Mouse (Mus musculus): ENCODE data around the gene Bola3.
A peak's percentile ranks its signal among the peaks of the same experiment; 100 is the strongest.

Bola3 gene

DNA sequence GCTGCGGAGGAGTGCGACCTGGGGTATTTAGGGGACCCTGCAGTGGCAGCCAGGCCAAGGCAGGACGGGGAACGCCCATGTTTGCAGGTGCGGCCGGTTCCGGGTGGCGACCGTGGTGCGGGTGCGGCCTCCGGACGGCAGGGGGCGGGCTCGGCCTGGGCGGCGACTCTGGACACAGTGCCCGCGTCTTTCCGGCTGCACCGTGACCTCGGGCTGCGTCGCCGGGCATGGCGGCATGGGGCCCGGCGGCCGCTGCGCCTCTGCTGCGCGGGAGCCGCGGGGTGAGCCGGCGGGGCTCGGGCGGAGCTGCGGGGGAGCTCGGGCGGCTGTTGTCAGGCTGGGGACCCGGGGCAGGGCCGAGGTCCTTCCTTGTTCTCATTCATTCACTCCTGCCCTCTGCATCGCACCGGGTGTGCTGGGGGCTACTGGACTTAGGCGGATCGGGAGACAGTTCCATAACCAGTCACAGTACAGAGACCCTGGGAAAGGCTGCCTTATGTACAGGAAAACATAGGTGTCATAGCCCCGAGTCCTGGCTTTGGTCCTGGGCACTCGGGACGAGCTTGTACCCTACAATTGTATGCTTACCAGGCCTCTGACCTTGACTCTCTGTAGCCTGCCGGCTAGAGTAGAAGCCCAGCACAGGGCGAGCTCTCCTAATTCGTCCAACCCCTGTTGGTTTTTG, 469 bp downstream of the Bola3 start:
- DNase-seq (ENCODE audit: low spot score) = peak; percentile 87

DNA sequence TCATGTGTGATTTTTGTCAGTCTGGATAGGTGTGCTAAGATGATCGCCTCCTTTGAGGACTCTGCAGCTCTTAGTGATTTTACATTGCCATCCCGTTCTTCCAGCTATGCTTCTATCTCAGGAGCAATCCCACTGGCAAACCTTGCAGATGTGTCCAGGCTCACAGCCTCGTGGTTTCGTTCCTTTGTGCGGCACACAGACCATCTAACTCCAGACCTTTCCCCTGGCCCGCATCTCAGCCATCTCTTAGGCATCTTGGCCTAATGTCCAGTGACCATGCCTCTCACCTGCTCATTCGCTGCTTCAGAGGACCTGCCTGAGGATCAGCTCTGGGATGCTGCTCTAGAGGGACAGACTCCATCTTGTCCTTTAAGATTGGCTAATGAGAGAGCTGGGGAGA, 1.2 kb downstream of the Bola3 start:
- no peak for DNase-seq (ENCODE audit: low spot score)

- DNase-seq (ENCODE audit: low spot score) = no peak
These were observed 2.0 kb downstream of the Bola3 start for GRCm38 (mm10) chr6:83350851-83351405.

- no peak for DNase-seq (ENCODE audit: low spot score)
These were observed 2.7 kb downstream of the Bola3 start for GRCm38 (mm10) chr6:83351490-83352160.

GRCm38 (mm10) chr6:83352666-83353410, 3.9 kb downstream of the Bola3 start:
- no peak for DNase-seq (ENCODE audit: low spot score)

DNA sequence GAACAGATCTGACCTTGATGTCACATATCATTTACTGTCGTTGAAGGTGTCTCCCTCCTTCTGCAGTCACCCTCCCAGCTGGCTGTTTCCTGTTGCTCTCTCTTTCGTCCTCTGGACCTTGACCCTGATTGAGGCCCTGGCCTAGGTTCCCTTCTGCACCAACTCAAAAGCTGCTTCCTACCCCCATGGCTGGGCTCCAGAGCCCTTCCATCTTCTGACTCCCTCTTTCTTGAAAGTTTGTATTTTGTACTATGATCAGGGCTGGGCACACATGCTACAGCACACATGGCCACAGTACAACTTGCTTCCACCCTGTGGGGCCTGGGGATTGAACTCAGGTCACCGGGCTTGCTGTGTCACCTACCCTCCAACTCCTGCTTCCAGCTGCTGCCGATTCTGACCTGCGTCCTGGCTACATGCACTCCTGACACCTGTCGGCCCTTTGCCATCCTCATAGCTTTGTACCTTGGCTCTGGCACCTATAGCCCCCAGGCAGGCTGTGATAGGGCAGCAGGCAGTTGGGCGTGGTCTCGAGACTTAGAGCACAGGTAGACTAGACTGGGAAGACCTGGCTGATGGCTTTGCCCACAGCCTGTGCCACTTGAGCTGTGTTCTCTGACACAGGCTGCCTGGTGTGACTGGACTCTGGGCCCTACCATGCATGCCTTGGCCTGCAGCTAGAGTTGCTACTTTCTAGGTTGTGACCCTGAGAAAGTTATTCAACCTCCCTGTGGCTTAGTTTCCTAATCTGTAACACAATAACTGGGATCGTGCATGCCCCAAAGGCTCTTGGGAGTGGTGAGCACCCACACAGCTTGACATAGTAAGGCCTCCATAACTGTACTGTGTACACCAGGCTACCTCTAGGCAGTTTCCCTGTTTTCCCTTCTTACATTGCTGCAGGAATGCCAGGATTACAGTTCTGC, 6.2 kb downstream of the Bola3 start:
- DNase-seq (ENCODE audit: low spot score) = no peak

GRCm38 (mm10) chr6:83356569-83357138, 7.7 kb downstream of the Bola3 start:
- DNase-seq (ENCODE audit: low spot score) = peak; percentile 77

DNA sequence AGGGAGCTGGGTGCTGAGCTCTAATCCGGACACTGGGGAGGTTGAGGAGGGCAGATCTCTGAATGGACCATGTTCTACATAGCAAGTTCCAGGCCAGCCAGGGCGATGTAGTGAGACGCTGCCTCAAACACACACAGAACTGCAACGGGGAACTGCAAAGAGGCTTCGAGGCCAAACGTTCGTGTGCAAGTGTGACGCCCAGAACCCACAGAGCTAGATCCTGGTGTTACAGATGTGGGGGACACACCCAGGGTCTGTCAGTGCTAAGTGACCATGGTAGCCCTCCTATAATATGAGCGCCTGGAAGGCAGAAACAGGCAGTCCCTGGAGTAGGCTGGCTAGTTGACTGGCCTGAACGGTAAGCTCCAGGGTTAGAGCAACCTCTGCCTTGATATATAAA, 8.5 kb downstream of the Bola3 start:
- no peak for DNase-seq (ENCODE audit: low spot score)

DNA sequence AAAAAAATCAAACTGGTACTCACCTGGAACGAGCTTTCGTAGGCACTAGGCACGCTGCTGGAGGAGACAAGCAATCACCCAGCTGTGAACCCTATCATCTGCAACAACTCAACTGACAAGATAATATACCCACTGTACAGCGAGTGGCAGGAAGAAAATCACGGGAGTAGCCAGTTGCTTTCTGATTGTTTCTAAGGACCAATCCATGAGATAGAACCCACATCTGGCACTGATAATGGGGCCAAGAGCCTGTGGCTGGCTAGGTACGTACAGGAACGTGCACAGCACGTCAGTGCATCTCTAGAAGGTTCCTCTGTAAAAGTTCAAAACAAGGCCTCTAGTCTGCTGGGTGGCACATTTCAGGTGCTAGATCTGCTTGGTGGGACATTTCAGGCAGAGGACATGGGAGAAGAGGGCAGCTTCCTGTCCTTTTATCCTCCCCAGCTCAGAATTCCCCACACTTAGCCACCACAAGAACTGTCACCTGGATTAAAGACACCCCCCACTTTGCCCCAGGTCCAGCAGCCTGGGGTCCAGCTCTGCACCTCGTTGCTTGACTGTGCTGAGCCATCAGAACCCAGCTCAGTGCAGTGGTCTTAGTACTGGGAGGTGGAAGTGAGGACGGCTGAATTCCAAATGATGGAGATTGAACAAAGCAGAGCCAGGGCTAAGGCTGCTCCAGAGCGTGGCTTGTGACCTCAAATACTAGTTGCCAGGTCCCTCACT, 12.7 kb downstream of the Bola3 start:
- no peak for DNase-seq (ENCODE audit: low spot score)

DNA sequence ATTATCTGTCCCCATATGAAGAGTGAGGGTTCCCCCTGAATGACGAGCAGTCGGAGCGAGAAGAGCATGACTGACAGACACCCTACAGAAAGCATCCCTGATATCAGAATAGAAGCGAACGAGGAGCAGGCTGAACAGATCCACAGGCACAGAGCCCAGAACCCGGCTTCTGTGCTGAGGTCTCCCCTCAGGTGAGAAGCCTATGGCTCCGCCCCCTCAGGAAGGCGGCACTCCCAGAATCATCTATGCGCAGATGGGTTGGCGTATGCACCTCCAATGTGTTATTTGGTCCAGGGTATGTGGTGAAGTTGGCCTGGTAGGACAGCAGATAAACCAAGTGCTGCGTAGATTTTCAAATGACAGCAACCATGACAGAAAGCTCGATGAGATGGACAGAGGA, 14.1 kb downstream of the Bola3 start:
- DNase-seq (ENCODE audit: low spot score) = no peak

- DNase-seq (ENCODE audit: low spot score) = no peak
These were observed 21.5 kb downstream of the Bola3 start for GRCm38 (mm10) chr6:83370316-83370965.

- no peak for DNase-seq (ENCODE audit: low spot score)
These were observed 22.4 kb downstream of the Bola3 start for GRCm38 (mm10) chr6:83371350-83371749.

GRCm38 (mm10) chr6:83373704-83374300, 24.9 kb downstream of the Bola3 start:
- DNase-seq (ENCODE audit: low spot score) = no peak

DNA sequence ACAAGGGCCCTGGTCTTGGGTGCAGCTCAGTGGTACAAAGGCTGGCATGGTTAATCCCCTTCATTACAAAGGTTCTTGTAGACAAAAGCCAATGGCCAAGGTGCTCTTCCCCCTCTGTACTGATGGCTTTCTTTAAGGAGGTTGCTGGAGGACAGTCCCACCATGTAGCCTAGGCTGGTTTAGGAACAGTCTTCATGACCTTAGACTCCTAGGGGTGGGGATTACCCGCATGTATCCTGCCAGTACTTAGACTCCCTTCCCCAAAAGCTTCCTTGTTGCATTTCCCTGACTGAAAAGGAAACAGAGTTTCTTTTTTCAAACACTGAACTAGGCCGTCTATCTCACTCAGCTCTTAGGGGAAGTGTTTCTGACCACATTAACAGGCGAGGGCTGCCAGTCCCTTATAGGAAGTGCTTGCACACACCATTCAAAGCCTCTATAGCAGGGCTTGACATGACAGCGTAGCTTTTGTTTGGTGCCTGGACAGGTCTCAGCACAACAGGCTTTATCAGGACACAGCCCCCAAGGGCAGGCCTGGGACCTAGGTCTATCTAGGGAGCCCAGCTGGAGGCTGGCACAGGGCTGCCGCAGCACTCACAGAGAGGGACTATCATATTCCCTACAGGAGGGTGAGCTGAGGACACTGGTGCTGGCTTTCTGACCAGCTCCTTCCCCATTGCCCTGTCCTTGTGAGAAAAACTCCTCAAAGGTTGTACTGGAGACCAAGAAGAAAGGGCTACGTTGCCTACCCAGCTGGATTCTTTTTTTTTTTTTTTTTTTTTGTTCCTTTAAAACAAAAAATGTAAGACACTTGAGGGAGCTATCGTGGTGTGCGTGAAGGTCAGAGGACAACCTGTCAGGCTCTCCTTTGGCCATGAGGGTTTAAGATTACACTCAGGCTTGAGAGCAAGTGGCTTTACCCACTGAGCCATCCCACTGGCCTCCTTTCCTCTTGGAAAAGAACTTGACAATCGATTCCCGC, 32.9 kb downstream of the Bola3 start:
- no peak for DNase-seq (ENCODE audit: low spot score)

GRCm38 (mm10) chr6:83385569-83386090, 36.7 kb downstream of the Bola3 start:
- DNase-seq (ENCODE audit: low spot score) = no peak

DNA sequence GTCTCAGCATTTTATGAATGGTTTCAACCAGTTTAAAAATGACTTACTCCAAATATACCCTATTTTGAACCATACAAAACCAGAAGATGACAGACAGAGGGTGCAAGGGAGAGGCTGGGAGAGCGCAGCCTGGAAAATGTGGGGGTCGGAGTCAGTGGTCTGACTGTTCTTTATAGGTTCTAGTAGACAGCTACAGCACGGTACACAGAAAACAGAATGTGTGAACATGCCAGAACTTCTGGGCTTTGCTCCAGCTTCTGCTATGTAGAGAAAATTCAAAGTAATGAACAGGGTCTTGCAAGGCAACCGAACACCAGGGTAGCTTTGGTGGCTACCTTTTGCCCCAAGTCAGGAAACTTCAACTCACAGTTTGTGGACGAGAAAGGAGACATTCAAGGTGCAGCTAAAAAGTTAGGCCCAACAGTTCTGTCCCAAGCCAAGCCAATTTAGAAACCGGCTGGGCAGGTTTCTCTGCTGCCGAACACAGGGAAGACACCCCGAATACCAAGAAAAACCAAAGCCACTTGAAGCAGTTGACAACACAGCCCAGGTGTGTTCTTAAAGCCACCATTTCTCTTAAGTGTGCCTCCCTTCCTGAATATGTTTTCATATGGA, 43.3 kb downstream of the Bola3 start:
- no peak for DNase-seq (ENCODE audit: low spot score)

GRCm38 (mm10) chr6:83394122-83394521, 45.2 kb downstream of the Bola3 start:
- no peak for DNase-seq (ENCODE audit: low spot score)

Data from ovary, postnatal 10 days (tissue).